Mouse (Mus musculus): ENCODE results near the gene Gast. TPM values are rescaled to one million over a fixed set of nuclear protein-coding genes. Genes with fewer than 3 reads are reported as not detected.

Gast gene
- polyA plus RNA-seq, 1 experiment, result not detected

DNA sequence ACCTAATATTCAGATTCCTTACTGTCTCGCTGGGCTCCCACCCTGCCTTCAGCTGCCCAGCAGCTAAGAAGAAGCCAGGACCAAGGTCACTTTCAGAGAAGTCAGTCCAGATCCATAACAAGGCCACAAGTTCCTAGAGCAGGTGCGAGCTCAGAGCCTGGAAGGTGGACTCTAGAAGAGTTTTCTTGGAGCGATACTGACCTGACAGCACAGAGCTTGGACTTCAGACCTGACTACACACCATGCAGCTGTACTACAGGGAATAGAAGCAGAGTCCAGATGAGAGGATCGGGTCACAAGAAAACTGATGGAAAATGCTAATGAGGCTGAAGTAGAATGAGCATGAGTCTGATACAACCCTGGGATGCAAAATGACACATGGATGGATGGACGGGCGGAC, 20.8 kb upstream of the Gast start:
- Histone ChIP-seq H3K79me2 (ENCODE audit: control insufficient read depth, insufficient read depth) (no peaks in the 10 kb centered on the region), H3K36me3 (ENCODE audit: control insufficient read depth, insufficient read depth) (no peaks in the 10 kb centered on the region), H3K4me2 (ENCODE audit: low read depth) (no peak overlapping the region), H3ac (ENCODE audit: control insufficient read depth, insufficient read length) (no peak overlapping the region), H3K4me3 (no peak overlapping the region), H3K27me3 (ENCODE audit: control insufficient read depth, insufficient read depth, insufficient read length) (peaks cover 4% of the 10 kb centered on the region)
- no peak for TF ChIP-seq TCF3 (IDR thresholded peaks at IDR 0.05; ENCODE audit: insufficient read length, low read depth)
- TF ChIP-seq REST (IDR thresholded peaks at IDR 0.05; ENCODE audit: insufficient read depth, insufficient read length), result no peak
- TF ChIP-seq MYOD1 (IDR thresholded peaks at IDR 0.05; ENCODE audit: control insufficient read depth in 1 of 3, insufficient read length in 2 of 3, low read depth in 2 of 3), result no peak
- no peak for TF ChIP-seq SRF (IDR thresholded peaks at IDR 0.05; ENCODE audit: control insufficient read depth, insufficient read length, low read depth)
- TF ChIP-seq POLR2A (IDR thresholded peaks at IDR 0.05; ENCODE audit: insufficient read length, low read depth), result no peak
- no peak for TF ChIP-seq E2F4 (IDR thresholded peaks at IDR 0.05; ENCODE audit: insufficient read depth)

DNA sequence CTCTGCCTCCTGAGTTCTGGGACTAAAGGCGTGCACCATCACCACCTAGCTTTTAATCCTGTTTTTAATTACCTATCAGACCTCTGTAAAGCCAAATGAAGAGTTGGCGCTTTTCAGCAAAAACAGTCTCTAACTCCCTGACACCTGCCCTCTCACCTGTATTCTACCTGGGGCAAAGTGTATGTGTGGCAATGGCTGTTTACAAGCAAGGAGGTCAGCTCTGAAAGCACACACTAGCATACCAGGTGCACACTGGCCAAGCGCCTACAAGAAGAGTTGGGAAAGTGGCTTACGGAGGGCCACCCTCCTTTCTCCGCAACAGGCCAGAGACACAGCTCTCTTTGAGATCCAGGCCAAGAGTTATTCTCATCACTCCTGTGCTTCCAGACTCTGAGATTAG, 18.8 kb upstream of the Gast start:
- no peaks in the 10 kb centered on the region for H3K79me2 ChIP-seq (ENCODE audit: control insufficient read depth, insufficient read depth)
- no peak for TF ChIP-seq REST (IDR thresholded peaks at IDR 0.05; ENCODE audit: insufficient read depth, insufficient read length)
- no peak for TF ChIP-seq TCF12 (IDR thresholded peaks at IDR 0.05; ENCODE audit: insufficient read depth, poor library complexity, severe bottlenecking)
- H3K4me3 ChIP-seq, result no peak overlapping the region
- H3K27me3 ChIP-seq (ENCODE audit: control insufficient read depth, insufficient read depth, insufficient read length), result peaks cover 4% of the 10 kb centered on the region
- no peak overlapping the region for H3ac ChIP-seq (ENCODE audit: control insufficient read depth, insufficient read length)
- no peak overlapping the region for H3K4me2 ChIP-seq (ENCODE audit: low read depth)
- H3K36me3 ChIP-seq (ENCODE audit: control insufficient read depth, insufficient read depth), result peaks cover under 1% of the 10 kb centered on the region

DNA sequence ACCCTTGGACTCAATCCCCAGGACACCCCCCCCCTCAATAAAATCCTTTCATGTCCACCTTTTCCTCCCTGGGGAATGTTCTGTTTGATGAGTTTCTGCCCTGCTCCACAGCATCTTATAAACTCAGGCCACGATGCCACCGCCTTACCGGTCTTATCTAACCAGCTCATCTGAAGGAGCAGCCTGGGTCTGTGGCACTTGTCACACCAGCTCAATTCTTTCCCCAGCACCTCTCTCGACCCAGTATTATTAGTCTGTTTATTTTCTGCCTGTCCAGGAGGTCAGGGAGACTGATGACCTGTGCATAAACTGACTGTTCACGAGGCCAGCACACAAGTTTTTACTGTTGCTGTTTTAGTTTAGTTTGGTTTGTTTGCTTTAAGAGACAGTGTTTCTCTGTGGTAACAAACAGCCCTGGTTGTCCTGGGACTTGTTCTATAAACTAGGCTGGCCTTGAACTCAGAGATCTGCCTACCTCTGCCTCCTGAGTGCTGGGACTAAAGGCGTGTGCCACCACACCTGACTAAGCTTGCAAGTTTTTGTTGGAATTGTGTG, 16.3 kb upstream of the Gast start:
- H3K79me2 ChIP-seq (ENCODE audit: control insufficient read depth, insufficient read depth), result peaks cover 9% of the 10 kb centered on the region
- H3K36me3 ChIP-seq (ENCODE audit: control insufficient read depth, insufficient read depth), result peaks cover 23% of the 10 kb centered on the region
- no peak overlapping the region for H3ac ChIP-seq (ENCODE audit: control insufficient read depth, insufficient read length)
- H3K4me2 ChIP-seq (ENCODE audit: low read depth), result no peak overlapping the region
- TF ChIP-seq POLR2A (IDR thresholded peaks at IDR 0.05; ENCODE audit: insufficient read length, low read depth) (no peak), TCF3 (IDR thresholded peaks at IDR 0.05; ENCODE audit: insufficient read length, low read depth) (no peak), MYOD1 (IDR thresholded peaks at IDR 0.05; ENCODE audit: control insufficient read depth in 1 of 3, insufficient read length in 2 of 3, low read depth in 2 of 3) (no peak), MAX (IDR thresholded peaks at IDR 0.05; ENCODE audit: low read depth) (no peak), SRF (IDR thresholded peaks at IDR 0.05; ENCODE audit: control insufficient read depth, insufficient read length, low read depth) (no peak), E2F4 (IDR thresholded peaks at IDR 0.05; ENCODE audit: insufficient read depth) (no peak), REST (IDR thresholded peaks at IDR 0.05; ENCODE audit: insufficient read depth, insufficient read length) (no peak), USF1 (IDR thresholded peaks at IDR 0.05; ENCODE audit: low read depth) (no peak), POLR2AphosphoS2 (IDR thresholded peaks at IDR 0.05; ENCODE audit: insufficient read length, low read depth) (no peak), CEBPB (IDR thresholded peaks at IDR 0.05; ENCODE audit: insufficient read depth, poor library complexity, severe bottlenecking) (no peak), TCF12 (IDR thresholded peaks at IDR 0.05; ENCODE audit: insufficient read depth, poor library complexity, severe bottlenecking) (no peak)
- H3K27me3 ChIP-seq (ENCODE audit: control insufficient read depth, insufficient read depth, insufficient read length), result peaks cover 4% of the 10 kb centered on the region
- no peak overlapping the region for H3K4me3 ChIP-seq

DNA sequence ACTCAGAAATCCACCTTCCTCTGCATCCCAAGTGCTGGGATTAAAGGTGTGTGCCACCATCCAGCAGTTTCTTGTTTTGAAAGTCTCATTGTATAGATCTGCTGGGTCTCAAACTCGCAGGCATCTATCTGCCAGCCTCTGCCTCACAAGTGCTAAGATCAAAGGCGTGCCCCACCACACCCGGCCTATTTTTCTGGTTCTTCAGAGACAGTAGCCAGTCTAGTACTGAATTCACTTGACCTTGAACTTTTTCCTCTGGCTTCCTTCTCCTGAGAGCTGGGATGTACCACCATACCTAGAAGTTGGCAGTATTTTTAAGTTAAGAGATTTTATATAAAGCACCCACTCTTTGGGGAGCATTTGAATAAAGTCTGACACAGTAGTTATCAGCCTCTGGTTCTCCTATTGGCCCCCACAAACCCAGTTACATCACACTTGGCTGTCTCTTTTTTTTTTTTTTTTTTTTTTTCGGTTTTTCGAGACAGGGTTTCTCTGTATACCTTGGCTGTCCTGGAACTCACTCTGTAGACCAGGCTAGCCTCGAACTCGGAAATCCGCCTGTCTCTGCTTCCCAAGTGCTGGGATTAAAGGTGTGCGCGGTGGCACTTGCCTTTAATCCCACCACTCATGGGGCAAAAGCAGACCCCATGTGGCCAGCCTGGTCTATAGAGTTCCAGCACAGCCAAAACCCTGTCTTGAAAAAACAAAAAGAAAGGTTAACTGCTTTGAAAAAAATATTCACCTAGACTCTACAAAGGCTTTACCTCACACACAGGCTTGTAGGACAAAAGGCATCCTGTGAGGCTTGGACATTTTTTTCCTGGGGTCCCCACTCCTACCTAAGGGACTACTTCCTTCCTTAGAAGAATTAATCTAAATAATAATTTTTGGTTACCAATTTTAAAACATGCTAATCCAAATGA, 15.4 kb upstream of the Gast start:
- peaks cover 26% of the 10 kb centered on the region for H3K36me3 ChIP-seq (ENCODE audit: control insufficient read depth, insufficient read depth)
- H3K27me3 ChIP-seq (ENCODE audit: control insufficient read depth, insufficient read depth, insufficient read length), result peaks cover 4% of the 10 kb centered on the region
- peak overlapping the region; percentile 94 for H3K4me2 ChIP-seq (ENCODE audit: low read depth)
- TF ChIP-seq TCF12 (IDR thresholded peaks at IDR 0.05; ENCODE audit: insufficient read depth, poor library complexity, severe bottlenecking) (no peak), POLR2A (IDR thresholded peaks at IDR 0.05; ENCODE audit: insufficient read length, low read depth) (no peak), MAX (IDR thresholded peaks at IDR 0.05; ENCODE audit: low read depth) (no peak), MYOG (IDR thresholded peaks at IDR 0.05; ENCODE audit: control insufficient read depth in 1 of 3, insufficient read depth in 1 of 3, insufficient read length in 2 of 3, low read depth in 2 of 3) (no peak), MYOD1 (IDR thresholded peaks at IDR 0.05; ENCODE audit: control insufficient read depth in 1 of 3, insufficient read length in 2 of 3, low read depth in 2 of 3) (no peak), REST (IDR thresholded peaks at IDR 0.05; ENCODE audit: insufficient read depth, insufficient read length) (no peak), TCF3 (IDR thresholded peaks at IDR 0.05; ENCODE audit: insufficient read length, low read depth) (no peak), USF1 (IDR thresholded peaks at IDR 0.05; ENCODE audit: low read depth) (no peak)
- H3K4me3 ChIP-seq, result peak overlapping the region; percentile 95
- peaks cover 9% of the 10 kb centered on the region for H3K79me2 ChIP-seq (ENCODE audit: control insufficient read depth, insufficient read depth)
- no peak overlapping the region for H3ac ChIP-seq (ENCODE audit: control insufficient read depth, insufficient read length)

DNA sequence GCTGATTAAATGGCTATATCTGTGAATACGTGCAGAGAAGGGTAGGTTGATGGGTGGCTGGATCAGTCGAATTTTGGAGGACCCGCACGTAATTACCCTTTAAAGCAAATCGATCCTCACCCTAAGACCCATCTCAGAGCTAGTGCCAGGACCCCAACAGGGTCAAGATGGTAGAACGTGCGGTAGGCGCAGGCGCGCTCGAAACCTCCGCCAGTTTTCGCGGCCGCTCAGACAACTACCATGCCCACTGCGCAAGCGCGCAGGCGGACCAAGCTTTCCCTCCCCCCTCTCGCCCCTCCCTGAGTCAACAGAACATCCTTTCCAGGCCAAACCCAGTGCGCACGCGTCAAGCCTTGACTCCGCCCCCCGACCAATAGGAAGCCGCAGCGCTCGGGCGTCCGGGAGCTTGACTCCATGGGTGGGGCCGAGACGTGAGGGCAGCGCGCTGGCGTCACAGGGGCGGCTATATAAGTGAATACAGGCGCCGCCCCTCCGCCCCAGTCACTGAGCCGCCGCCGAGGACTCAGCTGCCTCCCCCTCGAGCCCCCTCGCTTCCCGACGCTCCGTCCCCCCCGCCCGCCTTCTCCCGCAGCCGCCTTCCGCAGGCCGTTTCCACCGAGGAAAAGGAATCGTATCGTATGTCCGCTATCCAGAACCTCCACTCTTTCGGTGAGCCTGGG, 14.6 kb upstream of the Gast start, which contains the start of gene Eif1:
Gene Eif1, plus strand, starts transcription at position 394 of the 680 bp plus-strand sequence.
- Histone ChIP-seq H3K27me3 (ENCODE audit: control insufficient read depth, insufficient read depth, insufficient read length) (peaks cover 4% of the 10 kb centered on the region), H3ac (ENCODE audit: control insufficient read depth, insufficient read length) (peak within 1 kb of the TSS; percentile 67), H3K4me3 (peak within 1 kb of the TSS; percentile 95), H3K79me2 (ENCODE audit: control insufficient read depth, insufficient read depth) (peaks cover 9% of the 10 kb centered on the region), H3K36me3 (ENCODE audit: control insufficient read depth, insufficient read depth) (peaks cover 26% of the 10 kb centered on the region), H3K4me2 (ENCODE audit: low read depth) (peak within 1 kb of the TSS; percentile 97)
- TF ChIP-seq MAX (IDR thresholded peaks at IDR 0.05; ENCODE audit: low read depth), result no peak
- no peak for TF ChIP-seq CEBPB (IDR thresholded peaks at IDR 0.05; ENCODE audit: insufficient read depth, poor library complexity, severe bottlenecking)
- no peak for TF ChIP-seq POLR2A (IDR thresholded peaks at IDR 0.05; ENCODE audit: insufficient read length, low read depth)
- peak; percentile 68 for TF ChIP-seq POLR2AphosphoS2 (IDR thresholded peaks at IDR 0.05; ENCODE audit: insufficient read length, low read depth)
- peak; percentile 75 for TF ChIP-seq SRF (IDR thresholded peaks at IDR 0.05; ENCODE audit: control insufficient read depth, insufficient read length, low read depth)
- no peak for TF ChIP-seq USF1 (IDR thresholded peaks at IDR 0.05; ENCODE audit: low read depth)
- no peak for TF ChIP-seq TCF3 (IDR thresholded peaks at IDR 0.05; ENCODE audit: insufficient read length, low read depth)
- no peak for TF ChIP-seq REST (IDR thresholded peaks at IDR 0.05; ENCODE audit: insufficient read depth, insufficient read length)

Measured in myocyte (in vitro differentiated cells).